Mouse (Mus musculus) G1E (cell line): ENCODE data around the gene Ndufa5.

Experiments used
- CTCF ChIP-seq: IDR thresholded peaks from 2 replicates; pipeline ENCODE4 v1.5.1; 2012; ENCODE audit warnings: low read depth, low read length, inconsistent platforms, mixed read lengths
- GATA1 ChIP-seq: IDR thresholded peaks from 2 replicates; pipeline ENCODE4 v1.6.1; 2012; ENCODE audit warnings: borderline replicate concordance, low read length, inconsistent platforms, mixed read lengths
- GATA2 ChIP-seq: IDR thresholded peaks from 2 replicates; pipeline ENCODE4 v1.6.1; 2012; ENCODE audit warnings: low read depth, low read length, inconsistent platforms, borderline replicate concordance
- POLR2AphosphoS5 ChIP-seq: IDR thresholded peaks from 2 replicates; pipeline ENCODE4 v1.6.1; 2012; ENCODE audit warnings: low read depth, low read length, inconsistent platforms; ENCODE audit not compliant: insufficient replicate concordance
- TAL1 ChIP-seq: conservative IDR thresholded peaks from 2 replicates; pipeline ENCODE4 v1.6.1; 2012; ENCODE audit warnings: low read depth, low read length, inconsistent platforms, mixed read lengths

GRCm38 (mm10) chr6:24527155-24528063, at the start of gene Ndufa5:
- no peak for TF ChIP-seq CTCF
- TF ChIP-seq GATA1 = no peak
- TF ChIP-seq TAL1 = no peak
- TF ChIP-seq GATA2 = no peak
- no peak for TF ChIP-seq POLR2AphosphoS5
